Mouse (Mus musculus) Patski (cell line): ENCODE results near the gene 4930544G11Rik. TPM values are rescaled to one million over a fixed set of nuclear protein-coding genes. Genes with fewer than 3 reads are reported as not detected.

Experiments
- ATAC-seq: fragments of 100-300 bp; one replicate; pipeline ENCODE4 v1.8.0; 2021
- CTCF ChIA-PET: fragments of 350-600 bp; sonication (Branson Sonifier 250); formaldehyde crosslinking; loops from one replicate; lab custom pipeline; 2022; ENCODE audit warnings: inconsistent platforms; lab: Charles Lee
- POLR2A ChIA-PET: fragments of 350-600 bp; sonication (Branson Sonifier 250); formaldehyde crosslinking; loops from one replicate; lab custom pipeline; 2022; ENCODE audit warnings: antibody characterized with exemption, inconsistent platforms; lab: Charles Lee
- DNase-seq: peaks from one replicate; pipeline ENCODE4 v3.0.0-alpha.2; 2011; ENCODE audit warnings: low read depth, low spot score
- H3K27me3 ChIP-seq: fragments of 371-371 bp; one replicate; pipeline ENCODE4 v1.5.1; 2021
- CTCF ChIP-seq: fragments of 100-300 bp; IDR thresholded peaks from one replicate; pipeline ENCODE4 v1.5.1; 2021
- in situ Hi-C: fragments of 300-500 bp; cut with MboI; formaldehyde crosslinking; loops from 3 replicates; pipeline ENCODE4 v1.11.1; 2018; ENCODE audit warnings: low pct_unique_long_range_greater_than_20kb, mixed read lengths
- polyA plus RNA-seq: library from polyadenylated mRNA; unstranded; gene quantifications from one replicate; pipeline ENCODE4 v1.2.3, GENCODE M21; 2021

The 4930544G11Rik gene
- polyA plus RNA-seq = not detected

GRCm38 (mm10) chr6:65952309-65952708, at the start of gene 4930544G11Rik:
Gene 4930544G11Rik, plus strand, starts transcription at chr6:65952609.
- DNase-seq (no peak), ATAC-seq (no peak)
- CTCF ChIA-PET = interaction anchor here (1.0 kb wide), 1 partner anchor 9 kb away, joined by 3 read pairs; no protein-coding TSS in a partner anchor
- TF ChIP-seq CTCF = no peak
- in situ Hi-C loops = no loop called here
- peaks cover 29% of the 10 kb centered on the region for H3K27me3 ChIP-seq
- POLR2A ChIA-PET = no interaction called here

DNA sequence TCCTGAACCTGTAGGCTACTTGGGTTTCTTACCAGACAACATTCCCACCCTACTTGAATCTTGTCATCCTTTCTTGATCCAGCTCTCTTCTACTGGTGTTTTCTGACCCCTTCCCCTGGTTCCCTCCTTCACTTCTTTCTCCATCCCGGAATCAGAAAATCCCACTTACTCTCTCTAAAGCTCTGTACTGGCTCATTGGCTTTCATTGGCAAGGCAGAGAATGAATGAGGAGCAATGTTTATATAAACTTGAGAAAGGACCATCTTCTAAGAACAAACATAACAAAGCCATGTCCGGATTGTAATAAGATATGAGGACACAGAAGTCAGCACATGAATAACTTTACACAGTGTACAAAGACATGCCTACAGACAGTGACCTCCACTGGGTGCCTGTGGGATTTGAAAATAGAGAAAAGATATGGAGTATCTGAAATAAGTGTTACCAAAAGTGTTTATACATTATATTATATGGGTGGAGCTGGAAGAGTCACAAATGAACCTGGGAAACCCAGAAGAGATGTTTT, 45.7 kb upstream of the 4930544G11Rik start:
- no peak for DNase-seq
- ChIA-PET CTCF (interaction anchor here (1.5 kb wide), 1 partner anchor 9 kb away, joined by 4 read pairs; no protein-coding TSS in a partner anchor), POLR2A (no interaction called here)
- no peaks in the 10 kb centered on the region for H3K27me3 ChIP-seq
- in situ Hi-C loops = no loop called here
- no peak for TF ChIP-seq CTCF
- ATAC-seq = no peak

- POLR2A ChIA-PET = no interaction called here
- DNase-seq (no peak), ATAC-seq (no peak)
- no peaks in the 10 kb centered on the region for H3K27me3 ChIP-seq
- no peak for TF ChIP-seq CTCF
- in situ Hi-C loops = no loop called here
- CTCF ChIA-PET = interaction anchor here (1.1 kb wide), 1 partner anchor 9 kb away, joined by 4 read pairs; no protein-coding TSS in a partner anchor
These were observed 37.0 kb upstream of the 4930544G11Rik start for GRCm38 (mm10) chr6:65915421-65915820.

DNA sequence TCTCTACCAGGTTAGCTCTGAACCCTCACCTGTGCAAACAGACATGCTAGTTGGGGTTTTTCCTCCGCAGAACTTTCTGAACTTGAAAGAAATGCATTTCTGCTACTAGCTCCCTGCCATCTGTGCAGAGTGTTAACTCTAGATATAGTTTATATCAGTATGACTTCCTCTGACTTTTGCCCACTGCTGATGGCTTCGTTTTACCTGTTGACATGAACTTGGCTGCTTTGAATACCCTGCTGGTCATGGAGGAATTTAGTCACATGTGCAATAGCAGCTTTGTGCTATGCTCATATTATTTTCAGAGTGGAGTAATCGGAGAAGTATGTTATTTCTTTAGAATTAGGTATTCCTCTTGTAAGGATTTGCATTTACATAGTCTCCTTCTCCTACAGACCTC, 30.7 kb upstream of the 4930544G11Rik start:
- no peak for TF ChIP-seq CTCF
- CTCF ChIA-PET = no interaction called here
- ATAC-seq = no peak
- POLR2A ChIA-PET = no interaction called here
- DNase-seq = no peak
- in situ Hi-C loops = no loop called here
- H3K27me3 ChIP-seq = no peaks in the 10 kb centered on the region

DNA sequence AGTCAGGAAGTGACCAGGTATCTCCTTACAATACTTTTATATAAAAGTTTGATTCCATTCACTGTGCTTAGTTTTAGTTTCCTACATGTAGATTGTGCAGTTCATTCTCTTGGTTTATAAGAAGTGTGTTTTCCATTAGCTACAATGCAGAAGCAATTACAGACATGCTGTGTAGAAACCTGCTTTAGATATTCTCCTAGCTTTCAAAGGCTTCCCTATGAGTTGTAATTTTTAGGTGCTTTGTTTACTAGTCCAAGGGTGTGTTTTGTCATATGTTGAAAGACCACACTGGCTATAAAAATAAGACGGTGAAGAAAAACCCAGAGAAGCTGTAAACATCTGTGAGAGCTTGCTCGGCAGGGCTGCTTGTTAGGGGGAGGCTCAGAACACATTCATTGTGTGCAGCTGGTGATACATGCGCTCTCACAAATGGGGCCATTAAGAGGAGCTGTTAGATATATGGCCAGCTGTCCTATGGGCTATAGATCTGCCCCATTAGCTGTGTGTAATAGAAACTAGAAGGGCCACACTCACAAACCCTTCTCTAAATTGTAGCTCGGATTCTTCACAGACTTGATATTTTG, 28.8 kb upstream of the 4930544G11Rik start:
- no peaks in the 10 kb centered on the region for H3K27me3 ChIP-seq
- ATAC-seq (no peak), DNase-seq (no peak)
- no peak for TF ChIP-seq CTCF
- ChIA-PET POLR2A (interaction anchor here (0.6 kb wide), 1 partner anchor 599 kb away, joined by 11 read pairs; no protein-coding TSS in a partner anchor), CTCF (interaction anchor here (1.0 to 1.6 kb wide), 2 partner anchors 20 to 22 kb away, joined by 3 to 5 read pairs; no protein-coding TSS in a partner anchor)
- in situ Hi-C loops = no loop called here

- no peaks in the 10 kb centered on the region for H3K27me3 ChIP-seq
- no peak for TF ChIP-seq CTCF
- POLR2A ChIA-PET = no interaction called here
- ATAC-seq (no peak), DNase-seq (no peak)
- in situ Hi-C loops = no loop called here
- CTCF ChIA-PET = no interaction called here
These were observed 26.6 kb upstream of the 4930544G11Rik start for GRCm38 (mm10) chr6:65925737-65926333.

DNA sequence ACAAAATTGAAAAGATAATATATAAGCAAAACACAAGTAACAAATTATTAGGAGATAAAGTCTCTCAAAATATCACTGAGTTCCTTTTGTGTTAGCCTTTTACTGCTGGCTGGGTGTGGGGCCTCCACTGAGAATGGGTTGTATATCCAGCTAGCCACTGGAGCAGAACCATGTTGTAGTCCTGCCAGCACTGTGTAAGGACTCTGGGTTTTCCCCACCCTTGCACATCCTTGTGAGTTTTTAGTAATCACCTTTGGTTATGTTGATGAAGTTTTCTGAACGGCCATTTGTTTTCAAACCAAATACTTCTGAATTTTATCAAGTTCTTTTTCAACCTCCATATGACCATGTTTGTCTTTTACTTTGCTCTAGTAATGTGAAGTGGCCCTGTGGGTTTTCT, 21.9 kb upstream of the 4930544G11Rik start:
- no peak for TF ChIP-seq CTCF
- no peaks in the 10 kb centered on the region for H3K27me3 ChIP-seq
- in situ Hi-C loops = no loop called here
- ATAC-seq (no peak), DNase-seq (no peak)
- POLR2A ChIA-PET = no interaction called here
- CTCF ChIA-PET = no interaction called here

- TF ChIP-seq CTCF = no peak
- no peaks in the 10 kb centered on the region for H3K27me3 ChIP-seq
- POLR2A ChIA-PET = no interaction called here
- in situ Hi-C loops = no loop called here
- CTCF ChIA-PET = no interaction called here
- DNase-seq = no peak
- ATAC-seq = no peak
These were observed 19.6 kb upstream of the 4930544G11Rik start for GRCm38 (mm10) chr6:65932776-65933175.

DNA sequence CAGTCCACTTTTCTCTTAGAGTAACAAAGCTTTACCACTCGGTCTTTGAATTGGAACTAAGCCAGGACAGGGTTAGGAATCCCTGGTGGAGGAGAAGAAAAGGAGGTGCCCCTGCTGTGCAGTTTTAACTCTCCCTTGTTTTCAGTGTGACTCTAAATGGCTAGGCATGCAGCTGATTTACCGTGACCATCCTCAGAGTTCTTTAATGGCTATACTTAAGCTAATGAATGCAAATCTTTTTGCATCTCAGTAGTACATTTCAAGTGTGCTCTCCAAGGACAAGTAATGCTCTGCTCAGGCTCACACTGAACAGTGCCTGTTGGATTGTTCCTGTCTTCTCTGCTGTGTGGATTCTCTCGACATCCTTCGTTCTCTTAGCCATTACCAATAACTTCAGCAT, 19.2 kb upstream of the 4930544G11Rik start:
- in situ Hi-C loops = no loop called here
- ChIA-PET POLR2A (no interaction called here), CTCF (no interaction called here)
- no peaks in the 10 kb centered on the region for H3K27me3 ChIP-seq
- TF ChIP-seq CTCF = no peak
- ATAC-seq (no peak), DNase-seq (no peak)

- H3K27me3 ChIP-seq = no peaks in the 10 kb centered on the region
- ChIA-PET POLR2A (no interaction called here), CTCF (interaction anchor here (0.6 kb wide), 1 partner anchor 19 kb away, joined by 3 read pairs; no protein-coding TSS in a partner anchor)
- in situ Hi-C loops = no loop called here
- DNase-seq (no peak), ATAC-seq (no peak)
- no peak for TF ChIP-seq CTCF
These were observed 16.7 kb upstream of the 4930544G11Rik start for GRCm38 (mm10) chr6:65935566-65936281.

DNA sequence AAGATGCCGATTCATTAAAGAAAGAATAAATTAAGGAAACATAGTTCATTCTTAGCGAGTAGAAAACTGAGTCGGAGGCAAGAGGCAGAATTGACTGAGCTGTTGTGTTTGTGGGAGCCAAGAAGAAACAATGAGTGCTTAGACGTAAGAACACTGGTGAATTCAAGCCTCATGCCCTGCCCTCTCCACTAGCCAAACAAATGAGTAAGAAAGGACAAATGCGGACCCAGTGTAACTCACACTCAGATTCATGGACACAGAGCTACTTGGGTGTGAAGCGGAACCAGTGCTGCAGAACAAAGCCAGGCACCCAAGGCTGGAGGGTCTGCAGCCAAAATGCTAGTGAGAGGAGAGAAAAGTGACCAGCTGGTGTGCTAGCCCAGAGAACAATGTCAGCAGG, 1.9 kb upstream of the 4930544G11Rik start:
- DNase-seq = no peak
- no peak for TF ChIP-seq CTCF
- POLR2A ChIA-PET = no interaction called here
- CTCF ChIA-PET = no interaction called here
- no peak for ATAC-seq
- in situ Hi-C loops = no loop called here
- peaks cover 26% of the 10 kb centered on the region for H3K27me3 ChIP-seq
